Mouse (Mus musculus) lung, embryonic 16.5 days (tissue): Measurements from ENCODE around the gene Oas2. TPM values are rescaled to one million over a fixed set of nuclear protein-coding genes. Genes with fewer than 3 reads are reported as not detected.

ENCODE experiments used
- ATAC-seq: fragments of 200-750 bp; cut with Nextera tagmentation; 2 replicates; pipeline ENCODE4 v1.8.0; 2017; ENCODE audit warnings: low read depth, mild to moderate bottlenecking, moderate library complexity
- H3K27ac ChIP-seq: fragments of 300-500 bp; sonication (generic); 2 replicates; pipeline ENCODE4 v1.5.1; 2014; ENCODE audit warnings: mild to moderate bottlenecking, control low read depth, low read length
- H3K27me3 ChIP-seq: fragments of 300-500 bp; sonication (generic); 2 replicates; pipeline ENCODE4 v1.6.1; 2014; ENCODE audit warnings: low read depth, low read length, mixed read lengths; ENCODE audit not compliant: control insufficient read depth, insufficient read depth
- H3K36me3 ChIP-seq: fragments of 300-500 bp; sonication (generic); 2 replicates; pipeline ENCODE4 v1.6.1; 2014; ENCODE audit warnings: low read length; ENCODE audit not compliant: control insufficient read depth, insufficient read depth
- H3K4me1 ChIP-seq: fragments of 300-500 bp; sonication (generic); replicated peaks from 2 replicates; pipeline ENCODE4 v1.6.1; 2014; ENCODE audit warnings: low read length, mixed read lengths; ENCODE audit not compliant: control insufficient read depth, insufficient read depth
- H3K4me2 ChIP-seq: fragments of 300-500 bp; sonication (generic); 2 replicates; pipeline ENCODE4 v1.6.1; 2014; ENCODE audit warnings: low read depth, low read length, control low read depth
- H3K4me3 ChIP-seq: fragments of 300-500 bp; sonication (generic); 2 replicates; pipeline ENCODE4 v1.5.1; 2014; ENCODE audit warnings: mild to moderate bottlenecking, low read length, control low read depth
- H3K9ac ChIP-seq: fragments of 300-500 bp; sonication (generic); 2 replicates; pipeline ENCODE4 v1.6.1; 2014; ENCODE audit warnings: low read length, control low read depth
- H3K9me3 ChIP-seq: fragments of 300-500 bp; sonication (generic); 2 replicates; pipeline ENCODE4 v1.6.1; 2016; ENCODE audit warnings: low read length; ENCODE audit not compliant: control insufficient read depth
- WGBS: fragments of 180-500 bp; shearing (Covaris S2); extraction: QIAGEN DNeasy Blood & Tissue Kit; methylation state at CpG from one replicate; pipeline ENCODE4 v1.1.7; 2014; 5-methylcytosine and 5-hydroxymethylcytosine counted together
- polyA plus RNA-seq: library from polyadenylated mRNA; unstranded; fragments of >200 nt; fragmentation: Nextera tagmentation; extraction: Ambion mirVana; gene quantifications from 2 replicates; pipeline ENCODE4 v1.2.1, GENCODE M21; 2015

Gene Oas2
- polyA plus RNA-seq, 1 experiment from 2014 or later = 0.23 TPM

DNA sequence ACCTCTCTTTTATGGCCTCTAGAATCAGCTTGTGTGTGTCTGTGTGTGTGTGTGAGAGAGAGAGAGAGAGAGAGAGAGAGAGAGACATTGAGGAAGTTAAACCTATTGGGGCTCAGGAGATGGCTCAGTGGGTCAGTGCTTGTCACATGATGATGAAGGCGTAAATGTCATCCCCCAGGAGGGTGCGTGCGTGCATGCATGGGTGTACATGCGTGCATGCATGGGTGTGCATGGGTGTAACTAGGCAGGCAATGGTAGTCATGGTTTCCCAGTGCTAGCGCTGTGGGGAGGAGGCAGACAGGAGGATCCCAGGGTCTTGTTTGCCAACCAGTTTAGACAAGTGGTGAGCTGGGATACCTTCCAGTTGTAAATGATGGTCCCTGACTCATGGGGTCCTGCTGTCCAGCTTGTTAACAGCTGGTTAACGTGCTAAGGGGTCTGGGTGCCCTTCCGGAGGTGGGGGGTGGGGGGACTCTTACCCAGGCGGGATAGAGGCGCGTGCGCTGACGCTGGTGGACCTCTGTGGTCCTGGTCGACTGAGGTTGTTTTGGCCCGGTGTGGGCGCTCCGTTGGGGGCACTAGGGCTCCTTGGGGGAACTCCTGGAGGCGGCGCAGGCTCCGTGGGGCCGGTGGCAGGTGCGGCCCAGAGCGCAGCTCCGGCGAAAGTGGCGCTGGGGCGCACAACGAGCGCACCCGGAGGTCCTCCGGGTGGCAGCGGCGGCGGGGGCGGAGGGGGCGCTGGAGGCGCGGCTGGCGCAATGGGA is 55.5 kb downstream of the Oas2 start:
- no peak overlapping the region; the same call in 1 of the 2 replicates for H3K4me2 ChIP-seq
- H3K9me3 ChIP-seq = no peaks in the 10 kb centered on the region
- no peak overlapping the region for H3K27ac ChIP-seq
- 12% methylated on average over 33 of the region's 38 CpGs for WGBS
- no peaks in the 10 kb centered on the region for H3K36me3 ChIP-seq
- ATAC-seq = no peak
- H3K4me3 ChIP-seq = peak overlapping the region; percentile 20
- H3K4me1 ChIP-seq = peaks cover 2% of the 10 kb centered on the region; the same call in 1 of the 2 replicates
- no peak overlapping the region for H3K9ac ChIP-seq
- peaks cover 43% of the 10 kb centered on the region for H3K27me3 ChIP-seq

DNA sequence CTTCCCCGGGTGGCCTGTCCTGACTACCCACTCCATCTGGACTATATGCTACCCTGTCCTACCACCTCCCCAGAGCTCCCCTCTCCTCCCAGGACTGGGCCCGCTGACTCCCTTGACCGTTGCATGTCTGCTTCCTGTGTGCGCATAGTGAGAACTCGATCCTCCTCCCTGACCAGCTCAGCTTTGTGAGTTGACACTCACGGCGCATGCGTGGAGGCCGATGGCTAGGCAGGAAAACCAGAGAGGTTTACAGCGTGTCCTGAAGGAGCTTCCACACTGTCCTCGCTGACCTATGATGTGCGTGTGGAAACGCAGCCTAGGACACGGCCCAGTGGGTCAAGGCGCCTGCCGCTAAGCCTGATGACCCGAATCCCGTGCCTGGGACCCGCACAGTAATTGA is 57.6 kb downstream of the Oas2 start:
- no peaks in the 10 kb centered on the region for H3K36me3 ChIP-seq
- no peaks in the 10 kb centered on the region for H3K9me3 ChIP-seq
- peaks cover 2% of the 10 kb centered on the region; the same call in 1 of the 2 replicates for H3K4me1 ChIP-seq
- H3K4me3 ChIP-seq = no peak overlapping the region
- H3K9ac ChIP-seq = no peak overlapping the region
- no peak for ATAC-seq
- no peak overlapping the region for H3K4me2 ChIP-seq
- H3K27me3 ChIP-seq = peaks cover 40% of the 10 kb centered on the region
- no peak overlapping the region for H3K27ac ChIP-seq
- 59% methylated on average over 19 of the region's 19 CpGs for WGBS

DNA sequence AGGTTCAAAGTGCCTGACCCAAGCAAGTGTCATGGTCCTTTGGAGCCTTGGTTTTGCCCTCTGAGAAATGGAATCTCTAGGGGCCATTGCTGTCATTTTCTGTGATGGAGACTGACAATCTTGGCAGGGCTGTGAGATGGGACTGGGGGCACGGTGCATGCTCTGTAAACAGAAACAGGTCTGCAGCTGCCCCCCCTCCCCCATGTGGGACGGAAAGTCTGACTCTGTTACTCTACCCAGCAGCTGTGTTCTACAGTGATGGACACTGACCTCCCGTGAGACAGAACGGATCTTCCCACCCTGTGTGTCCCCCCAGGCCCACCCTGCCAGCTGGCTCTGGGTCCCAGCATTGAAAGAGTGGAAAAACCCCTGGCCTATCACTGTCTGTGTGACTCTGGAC is 59.2 kb downstream of the Oas2 start:
- H3K27me3 ChIP-seq = peaks cover 28% of the 10 kb centered on the region

DNA sequence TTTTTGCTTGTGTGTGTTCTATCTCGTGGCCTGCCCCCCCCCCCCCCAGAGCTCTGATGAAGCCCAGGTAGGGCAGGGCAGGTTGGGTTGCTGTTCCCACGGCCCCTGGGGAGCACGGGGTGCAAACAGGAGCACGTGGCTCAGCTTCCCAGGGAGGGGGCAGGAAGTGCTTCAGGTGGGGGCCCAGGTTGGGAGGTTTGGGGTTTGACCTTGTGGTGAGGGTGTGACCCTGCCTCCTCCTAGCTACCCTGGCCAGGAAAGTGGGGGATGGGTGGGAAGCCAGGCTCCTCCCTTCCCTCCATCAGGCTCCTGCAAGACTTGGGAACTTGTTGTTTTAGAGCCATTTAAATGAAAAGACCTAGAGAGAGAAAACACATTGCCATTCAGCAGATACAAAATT is 61.2 kb downstream of the Oas2 start:
- WGBS = 16% methylated on average over 4 of the region's 4 CpGs
- ATAC-seq = no peak
- Histone ChIP-seq H3K4me2 (no peak overlapping the region), H3K4me1 (no peaks in the 10 kb centered on the region), H3K27ac (no peak overlapping the region), H3K9ac (no peak overlapping the region), H3K4me3 (no peak overlapping the region), H3K9me3 (no peaks in the 10 kb centered on the region), H3K36me3 (no peaks in the 10 kb centered on the region), H3K27me3 (peaks cover 20% of the 10 kb centered on the region)

More for the DNA sequence above, 59.2 kb downstream of the Oas2 start:
- Histone ChIP-seq H3K4me2 (no peak overlapping the region), H3K36me3 (no peaks in the 10 kb centered on the region), H3K4me3 (no peak overlapping the region), H3K4me1 (peaks cover 2% of the 10 kb centered on the region; the same call in 1 of the 2 replicates), H3K9me3 (no peaks in the 10 kb centered on the region), H3K27ac (no peak overlapping the region), H3K9ac (no peak overlapping the region)
- no peak for ATAC-seq
- WGBS = 34% methylated on average over 4 of the region's 4 CpGs

GRCm38 (mm10) chr5:120687897-120688296 is 61.8 kb downstream of the Oas2 start:
- no peak overlapping the region for H3K9ac ChIP-seq
- H3K9me3 ChIP-seq = no peaks in the 10 kb centered on the region
- no peak overlapping the region for H3K4me3 ChIP-seq
- no peak overlapping the region for H3K4me2 ChIP-seq
- WGBS = 86% methylated on average over 5 of the region's 5 CpGs
- no peak overlapping the region for H3K27ac ChIP-seq
- peaks cover 21% of the 10 kb centered on the region for H3K27me3 ChIP-seq
- H3K4me1 ChIP-seq = no peaks in the 10 kb centered on the region
- H3K36me3 ChIP-seq = no peaks in the 10 kb centered on the region
- no peak for ATAC-seq

- no peak for ATAC-seq
- no peak overlapping the region for H3K27ac ChIP-seq
- WGBS = 62% methylated on average over 3 of the region's 3 CpGs
- H3K4me2 ChIP-seq = no peak overlapping the region
- peaks cover 21% of the 10 kb centered on the region for H3K27me3 ChIP-seq
- no peaks in the 10 kb centered on the region for H3K36me3 ChIP-seq
- no peaks in the 10 kb centered on the region for H3K4me1 ChIP-seq
- no peaks in the 10 kb centered on the region for H3K9me3 ChIP-seq
- H3K9ac ChIP-seq = no peak overlapping the region
- no peak overlapping the region for H3K4me3 ChIP-seq
Observed at GRCm38 (mm10) chr5:120687484-120687851, 62.2 kb downstream of the Oas2 start.

GRCm38 (mm10) chr5:120686749-120687483 is 62.7 kb downstream of the Oas2 start:
- peaks cover 27% of the 10 kb centered on the region for H3K27me3 ChIP-seq
- no peaks in the 10 kb centered on the region for H3K9me3 ChIP-seq
- H3K9ac ChIP-seq = no peak overlapping the region
- WGBS = 71% methylated on average over 6 of the region's 6 CpGs
- no peak overlapping the region for H3K27ac ChIP-seq
- no peak for ATAC-seq
- no peak overlapping the region for H3K4me2 ChIP-seq
- no peaks in the 10 kb centered on the region for H3K4me1 ChIP-seq
- H3K36me3 ChIP-seq = no peaks in the 10 kb centered on the region
- H3K4me3 ChIP-seq = no peak overlapping the region

DNA sequence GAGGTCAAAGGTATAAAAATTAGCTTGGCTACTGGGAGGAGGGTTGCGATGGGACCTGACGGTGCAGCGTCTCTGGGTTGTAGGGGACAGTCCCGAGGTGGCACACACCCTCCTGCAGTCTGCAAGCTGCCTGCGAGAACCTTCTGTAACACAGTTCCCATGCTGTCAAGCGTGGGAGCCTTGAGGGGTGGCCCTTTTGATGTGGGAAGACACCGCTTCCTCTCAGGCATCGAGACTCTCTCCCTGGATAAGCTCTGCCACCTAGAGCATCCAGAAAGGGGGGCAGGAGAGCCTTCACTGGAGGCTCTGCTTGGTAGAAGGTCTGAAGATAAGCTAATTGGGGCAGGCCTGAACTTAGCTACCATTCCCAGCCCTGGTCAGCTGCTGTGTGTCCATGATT is 64.0 kb downstream of the Oas2 start:
- 65% methylated on average over 8 of the region's 8 CpGs for whole genome bisulfite sequencing
- H3K9me3 ChIP-seq = no peaks in the 10 kb centered on the region
- H3K36me3 ChIP-seq = no peaks in the 10 kb centered on the region
- H3K27me3 ChIP-seq = peaks cover 29% of the 10 kb centered on the region
- H3K27ac ChIP-seq = no peak overlapping the region
- no peak overlapping the region for H3K4me3 ChIP-seq
- H3K9ac ChIP-seq = no peak overlapping the region
- no peak for ATAC-seq
- no peaks in the 10 kb centered on the region for H3K4me1 ChIP-seq
- no peak overlapping the region for H3K4me2 ChIP-seq

DNA sequence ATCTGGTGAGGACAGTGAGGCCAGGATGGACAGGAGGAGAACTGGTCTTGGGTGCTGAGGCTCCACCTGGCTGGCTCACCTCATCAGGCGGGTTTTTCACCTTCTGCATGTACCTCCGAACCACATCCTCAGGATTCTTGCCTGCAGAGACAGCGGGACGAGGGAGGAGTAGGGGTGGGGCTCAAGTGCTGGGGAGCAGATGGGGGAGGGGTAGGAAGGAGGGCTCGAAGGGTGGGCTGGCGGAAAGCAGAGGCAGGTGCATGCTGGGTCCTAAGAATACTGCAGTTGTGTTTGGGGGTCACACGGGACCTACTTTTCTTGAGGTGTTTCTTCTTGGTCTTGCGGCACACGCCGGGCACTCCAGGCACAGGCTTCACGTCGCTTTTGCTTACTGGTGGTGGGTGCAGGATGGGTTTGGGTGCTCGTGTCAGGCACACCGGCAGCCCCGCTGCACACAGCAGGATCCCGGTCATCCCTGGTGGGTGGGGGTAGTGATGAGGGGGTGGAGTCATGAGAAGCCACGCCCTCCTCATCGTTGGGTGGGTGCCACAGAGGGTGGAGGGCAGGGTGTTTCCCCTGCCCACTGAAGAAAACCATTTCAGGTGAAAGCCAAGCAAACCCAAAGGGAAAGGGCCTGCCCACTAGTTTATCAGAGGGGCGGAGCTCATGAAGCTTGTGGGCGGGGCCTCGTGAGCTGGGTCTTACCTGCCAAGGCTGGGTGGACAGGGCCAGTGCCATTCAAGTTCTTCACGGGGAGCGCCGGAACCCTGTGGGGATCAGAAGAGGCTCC is 66.5 kb downstream of the Oas2 start:
- WGBS = 11% methylated on average over 24 of the region's 24 CpGs
- 0 out of 2 replicates have a peak overlapping the region, but pooled peaks have one; percentile 2 for H3K4me2 ChIP-seq
- ATAC-seq = no peak
- H3K4me1 ChIP-seq = peaks cover 3% of the 10 kb centered on the region; the same call in 1 of the 2 replicates
- H3K27me3 ChIP-seq = peaks cover 27% of the 10 kb centered on the region
- H3K9ac ChIP-seq = no peak overlapping the region
- no peaks in the 10 kb centered on the region for H3K36me3 ChIP-seq
- no peak overlapping the region for H3K4me3 ChIP-seq
- H3K9me3 ChIP-seq = no peaks in the 10 kb centered on the region
- no peak overlapping the region for H3K27ac ChIP-seq
